Mouse (Mus musculus) liver, postnatal 0 days (tissue): ENCODE results near the gene Gm609.

ENCODE experiments used
- CTCF ChIP-seq: sonication (generic); IDR thresholded peaks from 2 replicates; pipeline ENCODE4 v1.5.1; 2016; ENCODE audit warnings: antibody characterized with exemption, low read depth
- EP300 ChIP-seq: IDR thresholded peaks from 2 replicates; pipeline ENCODE4 v1.6.1; 2016; ENCODE audit warnings: antibody characterized with exemption, low read depth, mild to moderate bottlenecking

GRCm38 (mm10) chr16:45377332-45377731 is 115.4 kb downstream of the Gm609 start:
- TF ChIP-seq CTCF (no peak), EP300 (no peak)
